Mouse (Mus musculus): ENCODE measurements at regions not wholly inside any gene's neighbourhood (a gene's known extent, or its start where the extent isn't known, plus 50 kb on each side); places are given as distances from the start of the nearest gene placed in this dataset.

DNA sequence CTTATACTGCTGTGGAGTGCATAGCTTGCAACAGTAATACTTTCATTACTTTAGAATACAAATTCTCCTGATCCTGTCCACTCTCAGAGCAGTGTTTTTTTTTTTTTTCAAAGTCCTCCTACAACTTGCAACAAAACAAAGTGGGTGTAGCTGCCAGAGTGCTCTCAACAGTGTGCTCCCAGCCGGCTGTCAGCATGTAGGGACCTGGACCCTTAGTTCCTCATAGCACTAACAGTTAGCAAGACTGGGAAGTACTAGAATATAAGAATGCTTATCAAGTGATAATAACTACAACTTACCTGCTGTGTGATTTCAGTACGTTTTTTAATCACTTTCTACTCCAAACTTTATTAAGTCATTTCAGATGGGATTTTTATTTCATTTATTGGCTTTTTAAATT is 55.5 kb upstream of the Pkhd1 start:
- DNase-seq (ENCODE audit: low spot score) (no peak), ATAC-seq (ENCODE audit: low FRiP score) (no peak)
- Histone ChIP-seq H3K27me3 (ENCODE audit: insufficient read depth, low read length) (no peaks in the 10 kb centered on the region), H3K9me3 (ENCODE audit: low read length) (no peaks in the 10 kb centered on the region), H3K27ac (ENCODE audit: low read depth, low read length) (no peak overlapping the region), H3K4me1 (ENCODE audit: insufficient read depth, low read length) (no peaks in the 10 kb centered on the region), H3K9ac (replicated peaks; ENCODE audit: low read length, poor library complexity, severe bottlenecking) (no peak overlapping the region), H3K4me3 (ENCODE audit: low read depth, low read length) (no peak overlapping the region), H3K36me3 (ENCODE audit: insufficient read depth, low read length) (no peaks in the 10 kb centered on the region), H3K4me2 (ENCODE audit: low read depth, low read length, poor library complexity, severe bottlenecking) (no peak overlapping the region)
- no peak for TF ChIP-seq CTCF (IDR thresholded peaks at IDR 0.05)
- WGBS, result 72% methylated on average over 2 of the region's 2 CpGs

DNA sequence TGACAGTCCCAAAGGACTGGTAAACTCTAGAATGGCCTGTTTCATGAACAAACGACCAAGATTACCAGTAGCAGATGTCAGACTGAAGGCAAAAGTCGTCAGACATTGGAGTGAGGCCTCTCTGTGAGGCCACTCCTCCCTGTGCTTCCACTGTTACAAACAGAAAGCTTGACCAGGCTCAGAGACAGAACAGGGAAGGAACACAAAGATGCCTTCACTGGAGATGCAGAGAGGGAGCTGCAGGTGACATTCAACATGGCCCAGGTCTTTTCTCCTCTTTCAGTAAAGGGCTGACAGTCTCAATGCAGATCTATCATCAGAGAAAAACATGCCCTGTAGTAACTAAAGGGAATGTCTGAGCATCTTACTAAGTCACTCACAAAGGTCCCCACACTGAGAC is 56.1 kb upstream of the Il17a start:
- ATAC-seq (ENCODE audit: low FRiP score), result no peak
- TF ChIP-seq CTCF (IDR thresholded peaks at IDR 0.05), result no peak
- 25% methylated on average over 2 of the region's 2 CpGs for WGBS

DNA sequence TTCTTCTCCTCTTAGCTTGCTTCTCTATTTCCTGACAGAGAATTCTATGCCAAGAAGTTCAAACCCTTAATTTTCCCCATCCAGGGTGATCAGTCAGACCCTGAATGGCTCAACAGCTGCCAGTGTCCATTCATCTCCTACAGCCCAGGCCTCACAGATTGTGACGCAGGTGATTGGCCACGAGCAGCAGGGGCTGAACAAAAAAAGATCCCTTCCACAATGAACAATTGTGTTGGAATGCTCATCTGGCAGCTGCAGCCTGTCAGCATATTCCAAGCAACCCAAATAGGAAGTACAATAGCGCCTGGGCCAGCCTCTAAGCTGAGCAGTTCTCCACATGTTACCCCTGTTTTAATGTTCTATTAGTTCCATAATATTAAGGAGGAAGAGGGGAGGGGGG is 52.7 kb upstream of the Il17a start:
- Histone ChIP-seq H3K4me1 (ENCODE audit: insufficient read depth, low read length) (no peaks in the 10 kb centered on the region), H3K4me2 (ENCODE audit: low read depth, low read length, poor library complexity, severe bottlenecking) (no peak overlapping the region), H3K9ac (replicated peaks; ENCODE audit: low read length, poor library complexity, severe bottlenecking) (no peak overlapping the region), H3K36me3 (ENCODE audit: insufficient read depth, low read length) (no peaks in the 10 kb centered on the region), H3K9me3 (ENCODE audit: low read length) (no peaks in the 10 kb centered on the region), H3K4me3 (ENCODE audit: low read depth, low read length) (no peak overlapping the region), H3K27me3 (ENCODE audit: insufficient read depth, low read length) (no peaks in the 10 kb centered on the region), H3K27ac (ENCODE audit: low read depth, low read length) (no peak overlapping the region)
- no peak for TF ChIP-seq CTCF (IDR thresholded peaks at IDR 0.05)
- 9% methylated on average over 3 of the region's 3 CpGs for WGBS
- no peak for ATAC-seq (ENCODE audit: low FRiP score)
- peak; percentile 12 for DNase-seq (ENCODE audit: low spot score)

More for the DNA sequence above, 56.1 kb upstream of the Il17a start:
- DNase-seq (ENCODE audit: low spot score), result no peak
- no peak overlapping the region for H3K4me2 ChIP-seq (ENCODE audit: low read depth, low read length, poor library complexity, severe bottlenecking)
- no peaks in the 10 kb centered on the region for H3K4me1 ChIP-seq (ENCODE audit: insufficient read depth, low read length)
- H3K4me3 ChIP-seq (ENCODE audit: low read depth, low read length), result no peak overlapping the region
- no peaks in the 10 kb centered on the region for H3K36me3 ChIP-seq (ENCODE audit: insufficient read depth, low read length)
- H3K9ac ChIP-seq (replicated peaks; ENCODE audit: low read length, poor library complexity, severe bottlenecking), result no peak overlapping the region
- H3K9me3 ChIP-seq (ENCODE audit: low read length), result no peaks in the 10 kb centered on the region
- H3K27ac ChIP-seq (ENCODE audit: low read depth, low read length), result no peak overlapping the region
- no peaks in the 10 kb centered on the region for H3K27me3 ChIP-seq (ENCODE audit: insufficient read depth, low read length)

DNA sequence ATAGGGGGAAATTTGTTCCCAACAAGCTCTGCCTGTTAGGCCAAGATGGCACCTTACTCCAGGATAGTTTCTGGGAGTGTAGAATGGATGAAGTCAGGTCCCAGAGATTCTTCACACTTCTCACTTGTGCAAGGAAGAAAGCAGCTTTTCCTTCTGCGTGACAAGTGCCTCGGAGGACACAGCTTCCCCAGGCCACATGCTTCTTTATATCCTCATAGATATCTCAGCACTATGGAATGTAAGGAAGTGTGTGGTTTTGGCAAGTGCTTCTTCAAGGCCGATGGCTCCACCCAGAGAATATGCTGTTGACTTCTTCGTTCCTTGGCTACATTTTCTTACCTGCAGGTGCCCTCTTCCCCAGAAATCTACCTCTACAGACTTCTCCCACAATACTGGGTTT is 51.9 kb upstream of the Il17a start:
- H3K9ac ChIP-seq (replicated peaks; ENCODE audit: low read length, poor library complexity, severe bottlenecking), result no peak overlapping the region
- ATAC-seq (ENCODE audit: low FRiP score) (no peak), DNase-seq (ENCODE audit: low spot score) (no peak)
- H3K36me3 ChIP-seq (ENCODE audit: insufficient read depth, low read length), result no peaks in the 10 kb centered on the region
- 92% methylated on average over 4 of the region's 4 CpGs for WGBS
- no peaks in the 10 kb centered on the region for H3K4me1 ChIP-seq (ENCODE audit: insufficient read depth, low read length)
- H3K27ac ChIP-seq (ENCODE audit: low read depth, low read length), result no peak overlapping the region
- H3K9me3 ChIP-seq (ENCODE audit: low read length), result no peaks in the 10 kb centered on the region
- no peak overlapping the region for H3K4me3 ChIP-seq (ENCODE audit: low read depth, low read length)
- no peaks in the 10 kb centered on the region for H3K27me3 ChIP-seq (ENCODE audit: insufficient read depth, low read length)
- no peak overlapping the region for H3K4me2 ChIP-seq (ENCODE audit: low read depth, low read length, poor library complexity, severe bottlenecking)
- TF ChIP-seq CTCF (IDR thresholded peaks at IDR 0.05), result no peak

DNA sequence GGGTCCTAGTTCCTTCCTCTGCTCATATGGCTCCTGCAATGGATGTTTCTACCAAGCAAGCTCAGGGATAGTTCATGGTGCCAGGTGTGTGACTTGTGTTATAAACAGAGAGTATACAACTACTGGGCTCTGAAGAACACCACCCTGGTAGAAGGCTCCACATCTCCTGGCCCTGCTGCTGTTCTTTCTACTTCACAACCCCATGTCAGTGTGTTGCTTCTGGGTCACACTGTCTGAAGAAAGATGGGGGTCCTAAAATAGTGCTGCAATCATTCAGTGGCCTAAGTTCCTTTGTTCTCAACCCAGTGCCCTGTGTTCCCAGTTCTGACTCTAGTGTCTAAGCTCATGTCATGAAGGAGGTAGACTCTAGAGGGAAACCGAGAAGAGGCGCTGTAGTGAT is 51.4 kb upstream of the Il17a start:
- no peak overlapping the region for H3K4me2 ChIP-seq (ENCODE audit: low read depth, low read length, poor library complexity, severe bottlenecking)
- 81% methylated on average over 2 of the region's 2 CpGs for WGBS

DNA sequence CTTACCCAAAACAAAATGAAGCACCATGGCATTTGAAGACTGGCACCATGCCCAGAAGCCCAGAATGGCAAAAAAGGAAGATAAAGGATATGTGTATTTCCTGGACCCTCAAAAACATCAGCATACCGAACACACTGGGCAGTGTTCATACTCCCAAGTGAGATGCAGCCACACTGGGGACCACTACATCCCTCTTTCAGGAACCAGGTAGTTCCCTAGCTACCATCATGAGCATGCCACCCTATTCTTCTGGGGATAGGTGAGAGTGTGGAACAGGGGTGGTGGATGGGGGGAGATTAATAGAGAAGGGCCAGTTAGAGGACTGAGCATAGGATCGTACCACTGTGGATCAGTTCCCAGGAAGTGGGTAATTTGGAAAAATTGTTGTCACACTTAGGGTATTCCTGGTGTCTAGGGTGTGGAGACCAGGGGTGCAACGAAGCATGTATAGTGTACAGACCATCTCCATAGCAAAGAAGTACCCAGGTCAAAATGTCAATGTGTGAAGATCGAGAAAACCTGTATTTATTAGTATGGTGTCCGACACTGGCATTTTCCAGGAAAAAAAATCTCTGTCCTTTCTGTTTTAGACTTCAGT is 50.9 kb upstream of the Il17a start:
- DNase-seq (ENCODE audit: low spot score) (no peak), ATAC-seq (ENCODE audit: low FRiP score) (no peak)
- H3K9ac ChIP-seq (replicated peaks; ENCODE audit: low read length, poor library complexity, severe bottlenecking), result no peak overlapping the region
- no peaks in the 10 kb centered on the region for H3K4me1 ChIP-seq (ENCODE audit: insufficient read depth, low read length)
- no peak for TF ChIP-seq CTCF (IDR thresholded peaks at IDR 0.05)
- H3K9me3 ChIP-seq (ENCODE audit: low read length), result no peaks in the 10 kb centered on the region
- H3K4me2 ChIP-seq (ENCODE audit: low read depth, low read length, poor library complexity, severe bottlenecking), result no peak overlapping the region
- H3K36me3 ChIP-seq (ENCODE audit: insufficient read depth, low read length), result no peaks in the 10 kb centered on the region
- no peak overlapping the region for H3K27ac ChIP-seq (ENCODE audit: low read depth, low read length)
- no peak overlapping the region for H3K4me3 ChIP-seq (ENCODE audit: low read depth, low read length)
- H3K27me3 ChIP-seq (ENCODE audit: insufficient read depth, low read length), result no peaks in the 10 kb centered on the region
- WGBS, result 80% methylated on average over 5 of the region's 5 CpGs

More for the DNA sequence above, 51.4 kb upstream of the Il17a start:
- DNase-seq (ENCODE audit: low spot score) (no peak), ATAC-seq (ENCODE audit: low FRiP score) (no peak)
- Histone ChIP-seq H3K4me1 (ENCODE audit: insufficient read depth, low read length) (no peaks in the 10 kb centered on the region), H3K9me3 (ENCODE audit: low read length) (no peaks in the 10 kb centered on the region), H3K27ac (ENCODE audit: low read depth, low read length) (no peak overlapping the region), H3K9ac (replicated peaks; ENCODE audit: low read length, poor library complexity, severe bottlenecking) (no peak overlapping the region), H3K27me3 (ENCODE audit: insufficient read depth, low read length) (no peaks in the 10 kb centered on the region), H3K4me3 (ENCODE audit: low read depth, low read length) (no peak overlapping the region), H3K36me3 (ENCODE audit: insufficient read depth, low read length) (no peaks in the 10 kb centered on the region)
- TF ChIP-seq CTCF (IDR thresholded peaks at IDR 0.05), result no peak

Measured in midbrain, postnatal 0 days (tissue).